Mouse (Mus musculus) lung, postnatal 4 days (tissue): ENCODE measurements around the gene Mkrn2.

Source experiments
- DNase-seq, 2 experiments: peaks; one replicate each; pipeline ENCODE4 v3.0.0; 2021

Mkrn2 gene

DNA sequence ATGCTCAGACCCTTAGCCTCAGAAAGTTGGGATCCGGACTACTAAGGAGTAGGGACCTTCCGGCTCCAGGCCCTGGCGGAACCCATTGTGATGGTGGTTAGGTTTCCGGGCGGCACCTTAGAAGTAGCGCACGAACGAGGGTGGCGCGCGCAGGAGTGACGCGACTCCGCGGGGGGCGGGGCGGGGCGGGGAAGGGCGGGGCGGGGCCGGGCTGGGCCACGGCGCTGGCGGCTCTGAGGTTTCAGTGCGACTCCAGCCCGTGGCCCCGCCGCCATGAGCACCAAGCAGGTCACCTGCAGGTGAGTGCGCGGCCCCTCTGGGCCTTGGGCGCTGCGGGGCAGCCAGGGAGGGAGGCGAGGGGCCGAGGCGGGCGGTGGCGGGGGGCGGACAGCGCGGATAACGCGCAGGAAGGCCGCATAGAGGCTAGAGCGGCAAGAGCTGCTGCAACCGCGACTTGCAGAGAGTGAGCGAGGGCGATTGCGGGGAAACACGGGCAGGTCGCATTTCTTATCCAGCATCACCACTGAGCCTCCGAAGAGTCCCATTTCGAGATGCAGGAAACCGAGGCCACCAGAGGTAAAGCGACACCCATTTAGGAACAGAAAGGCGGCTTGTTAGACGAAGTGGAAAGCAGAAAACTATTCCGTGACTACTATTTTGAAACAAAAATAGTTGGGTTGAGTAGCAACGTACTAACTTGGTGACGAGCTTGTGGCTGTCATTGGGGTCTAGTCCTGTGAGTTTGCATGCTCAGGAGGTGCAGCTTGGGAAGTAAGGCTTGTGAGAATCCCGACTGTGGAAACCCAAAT, at the start of gene Mkrn2:
Mkrn2 (plus strand) TSS at position 188 of the 809 bp plus-strand sequence.
- DNase-seq, result peak; percentile 89 to 90

DNA sequence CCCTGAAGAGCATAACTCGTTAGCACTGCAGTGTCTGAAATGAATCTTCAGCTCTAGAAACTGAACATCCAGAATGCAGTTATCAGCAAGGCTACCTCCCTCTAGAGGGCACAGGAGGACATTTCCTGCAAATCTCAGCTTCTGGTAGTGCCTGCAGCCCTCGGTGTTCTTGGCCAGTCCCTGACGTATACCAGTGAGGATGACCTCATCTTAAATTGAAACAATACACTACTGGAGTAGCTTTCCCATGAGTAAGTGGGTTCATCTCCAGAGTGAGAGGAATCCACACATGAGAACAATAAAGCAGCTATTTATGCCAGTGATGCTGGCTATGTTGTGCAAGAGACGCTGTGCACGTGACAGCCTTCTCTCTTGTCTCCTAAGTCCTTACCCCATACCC, 46.2 kb upstream of the Mkrn2 start:
- no peak for DNase-seq

DNA sequence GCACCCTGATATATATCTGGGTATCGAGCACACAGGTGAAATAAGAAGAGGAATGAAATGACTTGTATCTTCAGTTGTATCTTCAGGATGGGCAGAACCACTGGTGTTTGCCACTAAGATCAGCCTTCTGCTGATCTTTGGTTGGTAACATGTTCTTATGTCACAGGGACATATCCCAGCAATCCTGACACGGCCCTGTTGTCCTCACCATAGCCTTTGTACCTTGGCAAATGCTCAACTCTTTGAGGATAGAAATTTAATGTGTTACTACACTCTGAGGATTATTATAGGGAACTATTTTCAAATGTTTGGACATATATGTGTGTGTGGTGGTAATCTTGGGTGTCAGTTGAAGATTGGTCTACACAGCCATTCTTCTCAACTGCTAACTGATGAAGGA, 43.5 kb upstream of the Mkrn2 start:
- DNase-seq, result no peak

DNA sequence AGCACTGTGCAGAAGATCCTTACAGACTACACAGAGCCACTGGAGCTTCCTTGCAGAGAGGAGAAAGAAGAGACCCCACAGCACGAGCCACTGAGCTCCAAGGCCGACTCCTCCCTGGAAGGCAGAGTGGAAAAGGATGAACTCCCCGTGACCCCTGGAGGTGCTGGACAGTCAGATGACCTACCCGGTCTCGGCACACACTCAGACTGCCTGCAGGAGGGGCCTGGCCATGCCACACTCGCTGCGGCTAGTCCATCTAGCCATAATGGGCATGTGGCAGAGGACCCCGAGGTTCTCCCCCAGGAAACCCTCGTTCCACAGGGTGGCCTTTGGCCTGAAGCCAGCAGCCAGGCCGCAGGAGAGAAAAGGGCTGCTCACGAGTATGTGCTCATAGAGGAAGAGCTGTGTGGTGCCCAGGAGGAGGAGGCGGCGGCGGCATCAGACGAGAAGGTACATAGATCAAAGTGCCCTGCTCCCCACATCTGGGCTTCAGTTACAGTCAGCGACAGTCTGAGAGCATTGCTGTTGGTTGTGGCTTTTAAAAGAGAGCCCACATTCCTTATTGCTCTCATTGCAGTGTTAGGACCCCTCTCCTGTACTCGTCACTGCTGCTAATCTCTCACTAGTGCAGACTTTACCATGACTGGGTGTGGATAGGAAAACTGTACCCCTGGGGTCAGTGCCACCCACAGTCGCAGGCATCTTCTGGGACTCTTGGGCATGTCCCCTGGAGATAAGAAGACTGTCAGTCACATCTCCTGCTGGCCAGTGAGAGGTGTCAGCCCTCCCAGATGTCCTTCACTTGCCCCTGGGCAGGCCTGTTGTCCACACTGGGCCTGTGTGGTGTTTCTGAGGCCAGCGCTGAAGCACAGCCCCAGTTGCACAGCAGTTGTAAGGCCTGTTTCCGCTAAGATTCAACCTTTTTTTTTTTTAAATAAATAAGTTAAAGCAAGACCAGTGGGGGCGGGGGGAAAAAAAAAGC, 41.8 kb upstream of the Mkrn2 start:
- DNase-seq, result peak; percentile 37 to 62

DNA sequence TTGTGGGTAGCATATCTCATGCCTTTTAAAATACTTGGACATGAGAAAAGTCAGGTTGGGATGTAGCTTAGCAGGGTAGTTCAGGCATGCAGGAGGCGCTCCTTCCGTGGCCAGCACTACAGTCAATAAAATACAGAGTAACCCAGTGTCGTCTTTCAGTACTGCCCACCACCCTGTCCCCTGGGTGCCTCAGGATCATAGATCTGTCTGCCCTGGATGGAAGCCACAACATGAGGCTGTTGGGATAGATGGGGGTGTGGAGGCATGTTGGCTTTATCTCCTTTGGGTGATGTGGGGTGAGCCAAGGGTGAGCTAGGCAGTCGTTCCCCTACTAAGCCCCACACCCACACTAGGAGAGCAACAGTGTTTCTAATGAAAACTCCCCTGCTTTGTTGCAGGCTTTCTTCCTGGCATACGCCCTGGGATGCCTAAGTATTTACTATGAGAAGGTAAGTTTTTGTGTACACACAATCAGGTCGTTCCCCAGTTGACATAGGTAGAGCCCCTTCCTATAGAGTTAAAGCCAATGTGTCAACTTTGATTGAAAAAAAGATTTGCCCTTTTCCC, 36.1 kb upstream of the Mkrn2 start:
- DNase-seq, result no peak

DNA sequence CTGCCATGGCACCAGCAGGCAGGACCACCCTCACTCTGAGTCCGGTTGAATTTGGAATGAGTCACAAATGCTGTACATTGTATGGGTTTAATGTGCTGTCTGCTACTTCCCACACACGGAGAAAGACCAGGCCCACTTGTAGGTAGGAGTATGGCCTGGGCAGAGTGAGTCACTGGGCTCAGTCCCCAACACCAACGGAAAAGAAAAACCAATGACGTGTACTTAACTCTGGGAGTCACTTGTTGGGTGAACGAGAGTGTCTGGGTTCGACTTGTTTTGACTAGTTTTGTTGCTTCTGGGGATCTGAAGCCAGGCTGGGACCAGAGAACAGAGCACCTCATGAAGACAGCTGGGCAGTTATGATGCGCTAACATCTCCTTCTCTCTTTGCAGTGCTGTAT, 27.5 kb upstream of the Mkrn2 start:
- no peak for DNase-seq

DNA sequence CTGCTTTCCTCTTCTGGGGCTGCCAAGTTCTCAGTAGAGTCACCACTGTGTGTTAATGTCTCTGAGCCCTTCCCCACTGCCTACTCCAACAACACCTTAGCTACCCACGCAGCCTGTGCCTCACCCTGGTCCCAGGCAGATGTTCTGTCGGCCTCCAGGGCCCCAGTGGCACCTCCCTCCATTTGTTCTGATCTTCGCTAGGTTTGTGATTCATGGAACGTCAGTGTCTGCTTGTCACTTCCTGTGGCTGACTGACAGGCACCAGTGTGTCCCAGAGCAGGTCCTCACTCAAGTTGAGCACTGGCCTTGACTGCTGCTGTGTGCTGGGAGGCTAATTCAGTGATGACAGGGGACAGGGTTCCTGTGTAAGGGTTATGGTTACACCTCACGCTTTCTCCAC, 24.3 kb upstream of the Mkrn2 start:
- no peak for DNase-seq

DNA sequence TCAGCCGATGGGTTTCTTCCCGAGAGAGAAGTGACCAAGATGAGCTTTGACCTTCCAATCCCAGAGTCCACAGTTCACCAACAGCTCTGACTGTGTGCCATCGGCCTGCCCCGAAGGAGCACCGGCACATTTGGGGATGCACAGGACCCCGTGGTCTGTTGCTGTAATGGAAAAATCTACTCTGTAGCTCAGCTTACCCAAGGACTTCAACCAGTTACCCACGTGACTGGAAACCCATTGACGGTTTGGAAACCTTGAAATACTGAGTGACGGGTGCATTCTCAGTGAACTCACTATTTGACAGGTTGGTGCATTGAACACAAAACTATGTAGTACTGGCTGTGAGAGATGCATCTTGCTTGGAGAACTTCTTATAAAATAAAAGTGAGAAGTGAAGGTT, 23.8 kb upstream of the Mkrn2 start:
- no peak for DNase-seq

DNA sequence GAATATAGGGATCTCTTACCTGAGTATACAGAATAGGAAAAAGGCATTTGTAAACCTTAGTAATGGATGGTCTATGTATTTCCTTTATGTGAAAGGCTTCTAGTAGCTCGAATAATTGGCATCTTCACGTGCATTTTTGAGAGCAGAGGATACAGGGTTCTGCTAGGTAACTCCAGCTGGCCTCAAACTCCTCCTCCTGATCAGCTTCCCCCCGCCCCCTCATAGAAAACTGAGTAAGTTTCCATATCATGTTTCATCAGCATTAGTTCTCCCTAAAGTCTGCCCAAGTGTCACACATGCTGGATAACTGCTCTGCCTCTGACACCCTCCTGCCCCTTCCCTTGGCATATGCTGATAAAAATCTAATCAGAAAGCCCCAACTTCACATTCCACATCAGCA, 20.9 kb upstream of the Mkrn2 start:
- DNase-seq, result no peak

DNA sequence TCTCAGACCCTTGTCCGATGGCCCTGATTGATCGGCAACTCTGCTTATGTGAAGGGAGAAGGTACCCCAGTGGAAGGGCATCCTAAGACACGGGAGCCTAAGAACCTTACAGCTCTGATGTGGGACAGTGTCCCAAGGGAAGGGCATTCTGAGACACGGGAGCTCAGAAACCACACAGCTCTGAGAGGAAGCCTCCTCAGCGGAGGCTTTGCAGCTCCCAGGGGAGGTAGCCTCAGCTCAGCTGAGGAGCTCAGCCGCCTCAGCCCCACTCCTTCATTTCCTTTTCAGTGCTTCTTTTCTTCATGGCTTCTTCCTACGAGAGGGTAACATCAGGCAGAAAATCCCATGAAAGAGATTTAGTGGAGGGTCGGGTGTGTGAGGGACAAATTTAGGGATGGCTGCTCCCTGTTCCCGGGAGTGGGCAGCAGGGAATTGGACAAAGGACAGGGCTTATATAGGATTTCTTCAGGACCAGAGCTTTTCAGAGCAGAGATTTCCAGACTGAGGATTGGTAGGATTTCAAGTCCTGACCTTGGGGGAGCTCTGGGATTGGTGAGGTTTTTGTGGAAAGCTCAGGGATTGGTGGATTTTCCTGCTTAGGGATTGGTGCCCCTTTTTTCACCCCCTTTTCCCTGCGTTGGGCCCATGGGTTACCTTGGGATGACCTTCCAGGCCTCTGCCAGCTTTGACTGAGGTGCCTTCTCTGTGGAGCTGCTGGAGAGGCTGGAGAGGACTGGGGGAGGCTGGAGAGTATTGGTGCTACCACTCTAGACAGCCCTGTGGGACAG, 19.2 kb upstream of the Mkrn2 start:
- no peak for DNase-seq

DNA sequence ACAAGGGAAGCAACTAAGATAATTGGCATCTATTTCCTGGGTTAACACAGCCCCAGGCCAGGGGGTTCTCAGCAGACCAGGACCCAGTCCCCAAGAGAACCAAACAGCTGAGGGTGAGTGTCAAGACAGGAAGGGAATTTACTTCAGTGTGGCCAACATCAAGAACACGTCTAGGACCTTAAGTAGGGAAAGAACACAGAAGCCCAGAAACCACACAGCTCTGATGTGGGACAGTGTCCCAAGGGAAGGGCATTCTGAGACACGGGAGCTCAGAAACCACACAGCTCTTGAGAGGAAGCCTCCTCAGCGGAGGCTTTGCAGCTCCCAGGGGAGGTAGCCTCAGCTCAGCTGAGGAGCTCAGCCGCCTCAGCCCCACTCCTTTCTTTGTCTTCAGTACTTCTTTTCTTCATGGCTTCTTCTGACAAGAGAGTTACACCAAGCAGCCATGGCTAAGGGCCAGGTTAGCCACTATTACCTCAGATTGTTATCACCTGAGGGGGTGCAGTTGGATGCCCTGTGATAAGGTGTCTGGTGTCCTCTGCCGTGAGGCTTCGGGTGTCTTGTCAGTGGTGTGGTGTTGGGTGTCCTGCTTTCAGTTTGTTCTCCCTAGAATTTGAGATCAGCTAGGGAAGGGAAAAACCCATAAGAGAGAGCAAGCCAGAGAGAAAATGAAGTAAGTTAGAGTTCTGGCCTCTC, 18.1 kb upstream of the Mkrn2 start:
- no peak for DNase-seq

DNA sequence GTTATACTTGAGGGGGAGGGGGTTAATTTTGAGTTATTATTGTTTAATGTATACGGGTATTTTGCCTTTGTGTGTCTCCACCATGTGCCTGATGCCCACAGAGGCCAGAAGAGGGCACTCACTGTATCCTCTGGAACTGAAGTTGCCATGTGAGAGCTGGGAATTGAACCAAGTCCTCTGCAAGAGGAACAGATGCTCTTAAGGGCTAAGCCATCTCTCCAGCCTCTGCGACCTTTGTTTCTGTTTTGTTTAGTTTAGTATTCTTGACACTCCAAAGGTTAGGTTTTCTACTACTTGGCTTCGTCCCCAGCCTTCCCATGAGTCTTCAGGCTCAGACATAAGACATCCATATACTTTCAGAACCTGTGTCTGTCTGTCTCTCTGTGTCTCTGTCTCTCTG, 17.5 kb upstream of the Mkrn2 start:
- DNase-seq, result no peak

DNA sequence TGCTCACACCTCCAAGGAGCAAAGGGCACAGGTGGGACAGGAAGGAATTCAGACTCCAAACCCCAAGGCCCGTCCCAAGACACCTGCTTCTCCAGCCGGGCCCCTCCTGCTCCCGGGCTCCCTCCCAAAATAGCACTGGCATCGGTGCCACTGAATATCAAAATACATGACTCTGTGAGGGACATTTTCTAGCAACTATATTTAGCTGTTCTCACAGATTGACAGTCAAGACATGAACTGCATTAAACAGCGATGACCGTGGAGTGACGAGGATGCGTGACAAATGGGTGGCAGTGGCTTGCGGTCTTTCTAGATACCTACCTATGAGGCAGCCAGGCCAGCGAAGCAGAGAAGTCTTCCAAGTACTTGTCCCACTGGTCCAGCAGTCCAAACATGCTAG, 15.4 kb upstream of the Mkrn2 start:
- no peak for DNase-seq

DNA sequence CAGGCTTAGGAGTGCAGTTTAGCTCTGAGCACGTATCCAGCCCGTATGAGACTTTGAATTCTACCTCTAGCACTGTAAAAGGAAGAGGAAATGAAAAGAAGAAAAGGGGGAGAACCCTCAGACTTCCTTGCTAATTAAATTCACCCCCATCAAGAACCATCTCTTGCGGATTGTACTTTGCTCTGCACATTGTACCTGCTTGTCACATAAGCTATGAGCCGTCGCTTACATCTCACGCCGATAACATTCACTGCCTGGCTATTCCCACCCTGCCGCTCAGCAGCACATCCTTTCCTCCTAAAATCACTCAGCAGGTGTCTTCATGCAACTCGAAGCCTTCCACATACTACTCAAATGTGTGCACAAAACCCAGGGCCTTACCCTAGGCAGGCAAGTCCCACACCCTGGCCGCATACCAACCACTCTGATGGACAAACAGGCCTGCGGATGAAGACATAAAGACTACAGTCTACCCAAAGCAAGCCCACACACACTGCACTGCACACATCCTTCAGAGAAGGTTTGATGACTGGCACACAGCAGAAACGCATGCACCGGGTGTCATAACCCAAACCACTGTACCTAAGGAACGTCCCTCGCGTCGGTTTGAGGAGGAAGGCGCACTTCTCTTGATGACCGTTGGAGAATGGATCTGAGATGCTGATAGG, 9.9 kb upstream of the Mkrn2 start:
- DNase-seq, result no peak

DNA sequence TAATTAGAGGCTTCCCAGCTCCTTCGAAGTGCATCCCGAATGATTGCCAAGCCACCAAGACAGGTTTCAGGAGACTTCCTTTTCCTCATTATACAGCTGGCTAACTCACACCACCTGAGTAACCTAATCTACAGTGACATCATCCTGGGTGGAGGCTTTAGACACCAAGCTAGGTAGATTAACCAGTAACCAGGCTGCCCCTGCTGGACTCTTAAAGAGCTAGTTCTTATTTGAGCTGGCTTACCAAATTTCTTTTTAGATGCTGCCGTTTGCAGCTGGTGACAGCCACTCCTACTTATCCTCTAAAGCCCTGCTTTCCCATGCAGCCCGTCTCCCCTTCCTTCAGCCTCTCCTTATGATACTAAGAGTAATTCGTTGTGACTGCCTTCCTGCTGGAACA, 9.2 kb upstream of the Mkrn2 start, which contains the start of gene Mkrn2os:
Mkrn2os (minus strand) TSS at position 119 of the 400 bp plus-strand sequence.
- DNase-seq, result no peak

DNA sequence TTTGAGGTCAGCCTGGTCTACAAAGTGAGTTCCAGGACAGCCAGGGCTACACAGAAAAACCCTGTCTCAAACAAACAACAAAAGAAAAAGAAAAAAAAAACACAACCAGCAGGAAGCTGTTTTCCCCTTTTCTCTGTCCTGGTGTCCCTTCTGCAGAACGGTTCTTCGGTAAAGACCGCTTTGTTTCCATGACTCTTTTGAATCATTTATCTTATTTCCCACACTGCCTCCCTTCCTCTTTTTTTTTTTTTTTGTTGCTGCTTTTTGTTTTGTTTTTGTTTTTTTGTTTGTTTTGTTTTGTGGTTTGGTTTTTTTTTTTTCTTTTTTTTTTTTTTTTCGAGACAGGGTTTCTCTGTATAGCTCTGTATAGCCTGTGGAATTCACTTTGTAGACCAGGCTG, 8.4 kb upstream of the Mkrn2 start:
- no peak for DNase-seq

DNA sequence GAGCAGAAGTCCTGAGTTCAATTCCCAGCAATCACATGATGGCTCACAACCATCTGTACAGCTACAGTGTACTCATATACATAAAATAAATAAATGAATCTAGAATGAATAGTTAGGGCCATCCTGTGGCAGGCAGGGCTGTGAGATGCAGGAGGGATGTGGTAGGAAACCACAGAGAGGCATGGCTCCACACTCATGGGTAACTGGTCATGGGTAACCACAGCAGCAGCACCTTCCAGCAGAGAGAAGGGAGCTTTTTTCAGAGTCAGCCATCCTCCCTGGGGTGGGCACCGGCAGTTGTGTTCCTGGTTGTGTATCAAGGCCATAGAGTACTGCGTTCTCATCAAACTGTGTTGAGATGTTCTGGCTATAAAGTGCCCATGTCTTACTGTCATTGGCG, 7.2 kb upstream of the Mkrn2 start:
- DNase-seq, result no peak

DNA sequence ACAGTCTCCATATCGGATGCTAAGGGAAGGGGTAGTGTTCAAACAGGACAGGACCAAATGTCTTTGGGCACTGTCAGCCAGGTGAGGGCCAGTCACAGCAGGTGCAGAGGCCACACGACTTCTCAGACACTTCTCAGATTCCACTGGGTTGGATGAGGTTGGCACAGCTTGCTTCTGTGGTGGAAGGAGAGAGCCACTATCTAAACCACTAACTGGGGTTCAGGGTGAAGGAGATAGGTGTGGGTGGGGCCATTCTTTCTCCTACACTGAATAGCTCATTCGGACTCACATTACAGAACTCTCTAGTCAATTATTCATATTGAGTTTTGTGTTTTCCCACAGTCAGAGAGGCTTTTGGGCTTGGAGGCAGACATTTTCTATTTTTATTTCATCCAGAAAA, 6.0 kb upstream of the Mkrn2 start:
- no peak for DNase-seq

DNA sequence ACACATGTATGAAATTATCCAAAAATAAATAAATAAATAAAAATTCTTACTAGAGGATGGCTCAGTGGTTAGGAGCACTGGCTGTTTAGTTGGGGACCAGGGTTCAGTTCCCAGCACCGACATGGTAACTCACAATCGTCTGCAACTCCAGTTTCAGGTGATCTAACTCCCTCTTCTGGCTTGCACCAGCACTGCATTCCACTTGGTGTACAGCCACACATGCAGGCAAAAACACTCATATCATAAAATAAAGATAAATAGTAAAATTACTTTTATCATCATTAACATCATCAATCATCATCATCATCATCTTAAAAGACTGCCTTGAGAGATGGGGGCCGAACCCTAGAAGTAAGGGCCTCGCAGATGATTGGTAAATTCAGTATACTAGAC, 384 bp upstream of the Mkrn2 start:
- peak in 1 of 2 experiments; percentile 10 for DNase-seq

DNA sequence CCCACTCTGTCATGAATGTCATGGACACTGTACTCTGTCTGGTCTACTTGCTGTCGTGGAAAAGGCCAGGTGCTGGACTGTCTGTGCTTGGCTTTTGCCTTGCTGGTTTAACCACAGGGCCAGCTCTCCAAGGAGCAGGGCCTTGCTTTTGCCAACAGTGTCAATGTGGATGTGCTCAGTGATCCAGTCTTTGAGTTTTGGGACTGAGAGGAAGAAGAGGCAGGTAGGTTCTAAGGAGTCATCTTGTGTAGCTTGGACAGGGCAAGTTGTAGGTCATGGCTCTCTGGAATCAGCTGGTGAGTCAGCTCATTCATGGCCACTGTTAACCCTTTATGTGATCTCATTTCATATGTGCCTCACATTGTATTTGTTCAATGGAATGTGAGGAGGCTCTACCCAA, 4.8 kb downstream of the Mkrn2 start:
- DNase-seq, result no peak

DNA sequence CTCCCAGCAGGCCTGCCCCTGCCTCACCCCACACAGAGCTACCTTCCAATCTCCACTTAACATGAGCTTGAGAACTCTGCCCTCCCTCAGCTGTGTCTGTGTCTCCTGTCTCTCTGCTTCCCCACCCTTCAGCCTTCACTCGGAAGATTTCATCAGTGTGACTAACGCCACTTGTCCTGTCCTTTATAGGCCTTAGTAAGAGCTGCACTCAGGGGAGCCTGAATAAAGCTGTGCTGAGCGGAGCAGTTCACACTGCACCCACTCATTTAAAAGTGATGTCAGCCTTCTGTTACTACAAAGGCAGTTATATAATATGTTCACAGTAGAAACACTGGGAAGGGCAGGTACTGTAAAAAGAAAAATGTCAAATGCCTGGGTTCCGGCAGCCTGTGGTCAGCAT, 5.7 kb downstream of the Mkrn2 start:
- no peak for DNase-seq

DNA sequence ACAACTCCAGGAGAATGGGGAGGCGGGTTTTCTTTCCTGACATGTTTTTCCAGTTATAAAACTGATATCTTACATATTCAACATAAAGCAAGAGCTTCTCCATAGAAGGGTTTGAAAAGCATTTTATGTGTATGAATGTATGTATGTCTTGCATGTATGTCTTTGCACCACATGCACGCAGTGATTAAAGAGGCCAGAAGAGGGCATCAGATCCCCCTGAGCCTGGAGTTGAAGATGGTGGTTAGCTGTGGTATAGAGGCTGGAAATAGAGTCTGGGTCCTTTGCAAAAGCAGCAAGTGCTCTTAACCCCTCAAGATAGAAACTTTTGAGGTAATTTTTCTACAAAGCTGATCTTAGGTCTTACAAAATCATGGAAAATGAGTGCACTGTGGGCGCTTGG, 7.4 kb downstream of the Mkrn2 start:
- peak in 1 of 2 experiments; percentile 24 for DNase-seq
